Mouse (Mus musculus) CH12.LX (cell line): ENCODE measurements at regions not wholly inside any gene's neighbourhood (a gene's known extent, or its start where the extent isn't known, plus 50 kb on each side); places are given as distances from the start of the nearest gene placed in this dataset.

ENCODE experiments used
- DNase-seq: peaks from one replicate; pipeline ENCODE4 v3.0.0-alpha.2; 2013; ENCODE audit errors: extremely low read depth
- H3K27ac ChIP-seq: 2 replicates; pipeline ENCODE4 v1.5.1; 2012; ENCODE audit warnings: low read depth, mild to moderate bottlenecking, control low read depth, moderate library complexity; ENCODE audit not compliant: insufficient read depth
- H3K27me3 ChIP-seq: replicated peaks from 2 replicates; pipeline ENCODE3; 2012; ENCODE audit warnings: inconsistent platforms
- H3K36me3 ChIP-seq, 2 experiments: replicated peaks in 1 of 2; 2 replicates each; pipeline versions ENCODE3 to v1.6.1; 2012; ENCODE audit warnings: inconsistent platforms in 1 of 2, low read length in 1 of 2, mild to moderate bottlenecking in 1 of 2, mixed read lengths in 1 of 2, moderate library complexity in 1 of 2; ENCODE audit not compliant: control insufficient read depth in 1 of 2, insufficient read depth in 1 of 2
- H3K4me1 ChIP-seq, 2 experiments: 2 replicates each; pipeline ENCODE4 v1.6.1; 2012; ENCODE audit warnings: inconsistent platforms in 1 of 2, moderate library complexity in 1 of 2; ENCODE audit not compliant: insufficient read depth in 2 of 2, control insufficient read depth in 1 of 2
- H3K4me2 ChIP-seq: 2 replicates; pipeline ENCODE4 v1.6.1; 2012; ENCODE audit warnings: low read depth, mild to moderate bottlenecking, control low read depth; ENCODE audit not compliant: poor library complexity, insufficient read depth, severe bottlenecking
- H3K4me3 ChIP-seq, 3 experiments: fragments of 150-350 bp in 1 of 3; sonication (generic) in 1 of 3; replicated peaks in 1 of 3; 2 replicates each; pipeline versions ENCODE3 to v1.5.1; 2011 to 2012; ENCODE audit warnings: low read depth in 2 of 3, low read length in 2 of 3, mild to moderate bottlenecking in 2 of 3, moderate library complexity in 2 of 3, control low read depth in 1 of 3, improper control_type of control experiment in 1 of 3, inconsistent platforms in 1 of 3, mixed read lengths in 1 of 3; ENCODE audit not compliant: poor library complexity in 1 of 3
- H3K79me2 ChIP-seq: replicated peaks from 2 replicates; pipeline ENCODE4 v1.6.1; 2012; ENCODE audit warnings: mild to moderate bottlenecking, moderate library complexity; ENCODE audit not compliant: control insufficient read depth, poor library complexity, insufficient read depth, severe bottlenecking; ENCODE audit errors: extremely low read depth
- H3K9ac ChIP-seq: 2 replicates; pipeline ENCODE4 v1.6.1; 2012; ENCODE audit warnings: low read depth, mild to moderate bottlenecking, control low read depth, moderate library complexity; ENCODE audit not compliant: insufficient read depth
- H3K9me3 ChIP-seq: replicated peaks from 2 replicates; pipeline ENCODE3; 2012; ENCODE audit warnings: low read length, inconsistent platforms, mixed read lengths
- BHLHE40 ChIP-seq: IDR thresholded peaks from 2 replicates; pipeline ENCODE4 v1.6.1; 2011; ENCODE audit warnings: mild to moderate bottlenecking, low read depth, low read length, improper control_type of control experiment
- CHD1 ChIP-seq: IDR thresholded peaks from 2 replicates; pipeline ENCODE4 v1.6.1; 2012; ENCODE audit warnings: low read depth, low read length, improper control_type of control experiment, inconsistent platforms
- CHD2 ChIP-seq: IDR thresholded peaks from 2 replicates; pipeline ENCODE4 v1.6.1; 2011; ENCODE audit warnings: low read length, improper control_type of control experiment
- CTCF ChIP-seq, 2 experiments: IDR thresholded peaks in 1 of 2; conservative IDR thresholded peaks in 1 of 2; 2 replicates each; pipeline ENCODE4 v1.5.1; 2011 to 2012; ENCODE audit warnings: low read depth in 2 of 2, low read length in 2 of 2, improper control_type of control experiment in 1 of 2, inconsistent platforms in 1 of 2, mild to moderate bottlenecking in 1 of 2, moderate library complexity in 1 of 2
- ELF1 ChIP-seq: IDR thresholded peaks from 2 replicates; pipeline ENCODE4 v1.6.1; 2014; ENCODE audit warnings: low read depth, mild to moderate bottlenecking, inconsistent platforms, low read length, improper control_type of control experiment
- EP300 ChIP-seq: IDR thresholded peaks from 2 replicates; pipeline ENCODE4 v1.6.1; 2011; ENCODE audit warnings: low read length, improper control_type of control experiment
- ETS1 ChIP-seq: conservative IDR thresholded peaks from 2 replicates; pipeline ENCODE4 v1.6.1; 2012; ENCODE audit warnings: low read depth, mild to moderate bottlenecking, inconsistent platforms, low read length, improper control_type of control experiment, moderate library complexity
- GABPA ChIP-seq: IDR thresholded peaks from 2 replicates; pipeline ENCODE4 v1.6.1; 2012; ENCODE audit warnings: low read depth, low read length, improper control_type of control experiment, inconsistent platforms; ENCODE audit not compliant: insufficient replicate concordance
- JUN ChIP-seq: IDR thresholded peaks from 2 replicates; pipeline ENCODE4 v1.6.1; 2011; ENCODE audit warnings: low read depth, mild to moderate bottlenecking, low read length, improper control_type of control experiment, moderate library complexity; ENCODE audit not compliant: insufficient read depth
- JUND ChIP-seq: conservative IDR thresholded peaks from 2 replicates; pipeline ENCODE4 v1.6.1; 2011; ENCODE audit warnings: low read depth, low read length, improper control_type of control experiment
- MAFK ChIP-seq: IDR thresholded peaks from 2 replicates; pipeline ENCODE4 v1.6.1; 2011; ENCODE audit warnings: low read length, improper control_type of control experiment; ENCODE audit not compliant: insufficient replicate concordance
- MAX ChIP-seq: IDR thresholded peaks from 2 replicates; pipeline ENCODE4 v1.6.1; 2011; ENCODE audit warnings: low read length, improper control_type of control experiment
- MAZ ChIP-seq: IDR thresholded peaks from 2 replicates; pipeline ENCODE4 v1.6.1; 2012; ENCODE audit warnings: low read depth, mild to moderate bottlenecking, inconsistent platforms, low read length, improper control_type of control experiment, moderate library complexity
- MXI1 ChIP-seq: IDR thresholded peaks from 2 replicates; pipeline ENCODE4 v1.6.1; 2011; ENCODE audit warnings: mild to moderate bottlenecking, low read depth, low read length, improper control_type of control experiment
- MYC ChIP-seq: IDR thresholded peaks from 2 replicates; pipeline ENCODE4 v1.6.1; 2011; ENCODE audit warnings: low read depth, mild to moderate bottlenecking, improper control_type of control experiment, low read length
- NELFE ChIP-seq: IDR thresholded peaks from 2 replicates; pipeline ENCODE4 v1.6.1; 2011; ENCODE audit warnings: low read depth, low read length, improper control_type of control experiment
- NRF1 ChIP-seq: IDR thresholded peaks from 2 replicates; pipeline ENCODE4 v1.6.1; 2014; ENCODE audit warnings: low read depth, mild to moderate bottlenecking, inconsistent platforms, low read length, improper control_type of control experiment, moderate library complexity
- PAX5 ChIP-seq: IDR thresholded peaks from 2 replicates; pipeline ENCODE4 v1.6.1; 2012; ENCODE audit warnings: low read length, inconsistent platforms, mixed read lengths
- POLR2A ChIP-seq: IDR thresholded peaks from 2 replicates; pipeline ENCODE4 v1.6.1; 2011; ENCODE audit warnings: low read depth, mild to moderate bottlenecking, improper control_type of control experiment, low read length
- RAD21 ChIP-seq: IDR thresholded peaks from 2 replicates; pipeline ENCODE4 v1.6.1; 2011; ENCODE audit warnings: low read depth, mild to moderate bottlenecking, low read length, improper control_type of control experiment, moderate library complexity
- SIN3A ChIP-seq: IDR thresholded peaks from 2 replicates; pipeline ENCODE4 v1.6.1; 2012; ENCODE audit warnings: low read length, improper control_type of control experiment, inconsistent platforms
- TBP ChIP-seq: conservative IDR thresholded peaks from 2 replicates; pipeline ENCODE4 v1.6.1; 2011; ENCODE audit warnings: low read depth, low read length, improper control_type of control experiment
- USF1 ChIP-seq: IDR thresholded peaks from 2 replicates; pipeline ENCODE4 v1.6.1; 2014; ENCODE audit warnings: low read depth, mild to moderate bottlenecking, inconsistent platforms, low read length, improper control_type of control experiment
- USF2 ChIP-seq: conservative IDR thresholded peaks from 2 replicates; pipeline ENCODE4 v1.6.1; 2011; ENCODE audit warnings: low read depth, low read length, improper control_type of control experiment
- ZKSCAN1 ChIP-seq: IDR thresholded peaks from 2 replicates; pipeline ENCODE4 v1.6.1; 2012; ENCODE audit warnings: low read depth, inconsistent platforms, low read length, improper control_type of control experiment, borderline replicate concordance
- ZMIZ1 ChIP-seq: IDR thresholded peaks from 2 replicates; pipeline ENCODE4 v1.6.1; 2012; ENCODE audit warnings: low read depth, mild to moderate bottlenecking, inconsistent platforms, low read length, improper control_type of control experiment
- dilution Hi-C: fragments of 300-500 bp; cut with MboI; formaldehyde crosslinking; loops from 2 replicates; pipeline ENCODE4 v1.14.3; 2020; ENCODE audit warnings: low sequenced_read_pairs; ENCODE audit not compliant: extremely low pct_unique_long_range_greater_than_20kb, extremely low pct_ligation_motif_present
- in situ Hi-C: fragments of 300-500 bp; cut with MboI; formaldehyde crosslinking; loops from 3 replicates; pipeline ENCODE4 v1.14.3; 2019; ENCODE audit warnings: low sequenced_read_pairs, low pct_ligation_motif_present, low pct_unique_long_range_greater_than_20kb, mixed read lengths

- H3K36me3 ChIP-seq = no peaks in the 10 kb centered on the region
- in situ Hi-C loops = no loop called here
Measured at GRCm38 (mm10) chr5:118946090-118946489, 385.6 kb downstream of the Med13l start.

GRCm38 (mm10) chr5:118946994-118947393 lies 386.5 kb downstream of the Med13l start:
- peaks cover 86% of the 10 kb centered on the region for H3K9me3 ChIP-seq
- no peaks in the 10 kb centered on the region for H3K27me3 ChIP-seq
- dilution Hi-C loops (no loop called here), in situ Hi-C loops (no loop called here)
- no peak overlapping the region for H3K27ac ChIP-seq
- no peak overlapping the region for H3K4me3 ChIP-seq
- H3K4me2 ChIP-seq = no peak overlapping the region
- H3K79me2 ChIP-seq = no peaks in the 10 kb centered on the region
- H3K9ac ChIP-seq = no peak overlapping the region
- no peak for DNase-seq
- H3K36me3 ChIP-seq = no peaks in the 10 kb centered on the region
- no peaks in the 10 kb centered on the region for H3K4me1 ChIP-seq
- TF ChIP-seq CHD2 = no peak
- no peak for TF ChIP-seq RAD21
- no peak for TF ChIP-seq MXI1
- TF ChIP-seq, all 38 proteins: peak for 0

More at GRCm38 (mm10) chr5:118946090-118946489, 385.6 kb downstream of the Med13l start:
- no peaks in the 10 kb centered on the region for H3K27me3 ChIP-seq
- H3K27ac ChIP-seq = no peak overlapping the region
- no peak overlapping the region for H3K9ac ChIP-seq
- no peak for TF ChIP-seq SIN3A
- TF ChIP-seq CHD2 = no peak
- TF ChIP-seq MYC = no peak
- no peak for TF ChIP-seq ZKSCAN1
- TF ChIP-seq TBP = no peak
- no peak for TF ChIP-seq EP300
- TF ChIP-seq MAZ = no peak
- TF ChIP-seq ELF1 = no peak
- no peak for TF ChIP-seq GABPA
- TF ChIP-seq USF2 = no peak
- peaks cover 85% of the 10 kb centered on the region for H3K9me3 ChIP-seq
- H3K4me2 ChIP-seq = no peak overlapping the region
- no peaks in the 10 kb centered on the region for H3K4me1 ChIP-seq
- no peak overlapping the region for H3K4me3 ChIP-seq
- dilution Hi-C loops = no loop called here
- no peak for DNase-seq
- no peaks in the 10 kb centered on the region for H3K79me2 ChIP-seq

DNA sequence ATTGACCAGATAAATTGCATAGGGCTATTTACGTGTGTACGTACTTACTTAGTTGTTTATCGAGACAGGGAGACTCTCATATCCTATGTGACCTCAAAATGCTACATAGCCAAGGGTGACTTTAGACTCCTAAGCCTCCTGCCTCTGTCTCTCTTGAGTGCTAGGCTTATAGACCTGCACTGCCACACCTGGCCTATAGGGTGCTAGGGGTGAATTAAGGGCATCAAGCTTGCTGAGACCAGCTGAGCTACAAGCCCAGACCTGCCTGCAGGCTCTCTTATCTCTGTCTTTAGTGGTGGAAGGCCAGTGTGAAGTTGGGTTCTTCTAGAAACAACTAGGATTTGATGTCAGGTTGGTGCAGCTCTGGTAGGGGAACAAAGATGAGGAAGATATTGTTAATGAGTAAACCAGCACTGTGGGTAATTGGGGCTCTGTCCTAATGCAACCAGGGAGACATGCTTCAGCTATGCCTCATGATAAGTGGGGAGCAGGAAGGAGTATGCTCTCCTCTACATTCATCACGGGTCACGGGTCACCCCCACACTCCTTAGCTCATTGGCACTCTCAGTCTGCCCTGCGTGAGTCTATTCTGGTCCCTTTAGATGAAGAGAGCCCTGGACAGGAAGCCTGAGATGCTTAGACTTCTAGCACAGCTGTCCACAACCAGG lies 387.8 kb downstream of the Med13l start:
- no peak for DNase-seq
- Histone ChIP-seq H3K79me2 (no peaks in the 10 kb centered on the region), H3K4me3 (no peak overlapping the region), H3K36me3 (no peaks in the 10 kb centered on the region)
- dilution Hi-C loops = no loop called here
- TF ChIP-seq NELFE = no peak
- no peak for TF ChIP-seq ZMIZ1
- no peak for TF ChIP-seq GABPA
- TF ChIP-seq MAFK = no peak
- no peak for TF ChIP-seq USF2
- no peak for TF ChIP-seq CHD1
- TF ChIP-seq BHLHE40 = no peak
- TF ChIP-seq MAX = no peak
- no peak for TF ChIP-seq JUN
- no peak for TF ChIP-seq CHD2
- no peak for TF ChIP-seq PAX5
- no peak for TF ChIP-seq POLR2A
- TF ChIP-seq JUND = no peak
- TF ChIP-seq ETS1 = no peak
- TF ChIP-seq SIN3A = no peak
- no peak for TF ChIP-seq USF1
- no peak for TF ChIP-seq NRF1
- TF ChIP-seq CTCF (conservative IDR thresholded peaks at IDR 0.05 in 1 of 2, IDR thresholded peaks at IDR 0.05 in 1 of 2; ENCODE audit: low read depth in 2 of 2, low read length in 2 of 2) = no peak
- TF ChIP-seq, all 38 proteins: peak for 0
- Histone ChIP-seq H3K4me1 (no peaks in the 10 kb centered on the region), H3K27me3 (no peaks in the 10 kb centered on the region), H3K9ac (no peak overlapping the region), H3K4me2 (no peak overlapping the region), H3K27ac (no peak overlapping the region), H3K9me3 (peaks cover 85% of the 10 kb centered on the region)
- in situ Hi-C loops = no loop called here
